Mouse (Mus musculus) right cerebral cortex, postnatal 4 days (tissue): Measurements from ENCODE around the gene Txn1.

Source experiments
- DNase-seq: peaks from one replicate; pipeline ENCODE4 v3.0.0-alpha.2; 2022

Txn1 gene

GRCm38 (mm10) chr4:57937292-57937691, 18.9 kb downstream of the Txn1 start:
- DNase-seq: no peak

DNA sequence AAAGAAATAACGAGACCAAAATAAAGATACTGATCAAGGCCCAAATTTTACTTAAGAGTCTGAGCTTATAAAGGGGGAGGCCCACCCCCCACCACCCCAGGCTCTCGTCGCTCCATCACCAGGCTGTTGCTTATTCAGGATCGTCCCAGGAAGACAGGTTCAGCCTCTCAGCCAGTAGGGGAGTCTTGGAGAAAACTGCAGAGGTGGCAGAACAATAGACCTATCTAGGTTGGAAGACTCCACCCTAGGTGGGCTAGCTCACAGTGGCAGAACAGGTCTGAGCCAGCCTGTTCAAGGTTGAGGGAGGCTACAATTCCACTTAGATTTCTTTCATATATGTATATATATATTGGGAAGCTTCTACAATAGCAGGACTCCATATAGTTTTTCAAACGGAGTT, 22.0 kb downstream of the Txn1 start:
- no peak for DNase-seq

DNA sequence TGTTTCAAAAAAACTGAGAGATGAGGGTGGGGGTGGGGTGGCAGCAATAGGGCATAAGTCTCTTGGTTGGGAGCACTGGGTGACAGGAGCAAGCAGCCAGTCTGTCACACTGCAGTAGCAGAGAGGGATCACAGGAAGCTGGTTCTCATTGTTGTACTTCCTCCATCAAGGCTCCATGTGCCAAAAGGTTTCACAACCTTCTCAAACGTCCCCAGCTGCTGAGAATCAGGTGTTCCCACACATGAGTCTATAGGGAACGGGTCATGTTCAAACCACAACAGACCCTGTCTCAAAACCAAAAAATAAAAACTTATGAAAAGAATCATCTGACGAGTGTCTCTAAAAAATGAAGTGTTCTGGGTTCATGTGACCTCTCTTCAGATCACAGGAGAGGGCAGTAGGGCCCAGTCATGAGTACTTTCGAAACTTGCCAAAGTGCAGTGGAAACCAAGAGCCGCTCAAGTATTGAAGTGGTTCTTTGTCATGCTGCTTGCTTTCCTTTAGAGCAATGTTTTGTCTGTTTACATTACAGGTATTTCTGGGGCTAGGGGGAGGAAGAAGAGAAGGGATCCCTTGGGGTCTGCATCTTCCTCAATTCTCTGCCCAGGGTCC, 25.5 kb downstream of the Txn1 start:
- DNase-seq: no peak

- DNase-seq: no peak
These were observed 28.6 kb downstream of the Txn1 start for GRCm38 (mm10) chr4:57927464-57928205.

DNA sequence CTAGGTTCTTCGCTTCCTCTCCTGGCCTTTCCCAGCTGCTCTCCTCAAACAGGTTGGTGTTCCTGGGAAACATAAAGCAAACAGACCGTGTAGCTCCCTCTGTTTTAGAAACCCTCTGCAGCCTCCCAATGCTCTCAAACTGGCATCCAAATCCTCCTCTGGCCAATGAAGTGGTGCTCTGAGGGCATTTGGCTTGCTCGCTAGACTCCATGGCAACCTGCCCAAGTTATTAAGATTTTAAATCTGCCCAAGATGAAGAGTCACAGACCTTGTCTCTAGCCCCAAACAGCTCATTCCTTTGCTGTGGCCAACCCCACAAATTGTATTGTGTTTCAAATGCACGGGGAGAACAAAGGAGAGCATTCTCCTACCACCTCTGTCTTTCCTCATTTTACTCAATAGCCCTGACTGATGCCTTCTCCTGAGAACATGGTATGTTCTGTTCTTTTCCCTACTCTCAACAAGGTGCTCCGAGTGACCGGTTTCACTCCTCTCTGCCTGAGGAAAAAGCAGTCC, 31.6 kb downstream of the Txn1 start:
- DNase-seq: no peak

- no peak for DNase-seq
These were observed 34.0 kb downstream of the Txn1 start for GRCm38 (mm10) chr4:57922171-57922570.

- DNase-seq: no peak
These were observed 35.7 kb downstream of the Txn1 start for GRCm38 (mm10) chr4:57920522-57920921.

GRCm38 (mm10) chr4:57919494-57920423, 36.5 kb downstream of the Txn1 start:
- DNase-seq: no peak

DNA sequence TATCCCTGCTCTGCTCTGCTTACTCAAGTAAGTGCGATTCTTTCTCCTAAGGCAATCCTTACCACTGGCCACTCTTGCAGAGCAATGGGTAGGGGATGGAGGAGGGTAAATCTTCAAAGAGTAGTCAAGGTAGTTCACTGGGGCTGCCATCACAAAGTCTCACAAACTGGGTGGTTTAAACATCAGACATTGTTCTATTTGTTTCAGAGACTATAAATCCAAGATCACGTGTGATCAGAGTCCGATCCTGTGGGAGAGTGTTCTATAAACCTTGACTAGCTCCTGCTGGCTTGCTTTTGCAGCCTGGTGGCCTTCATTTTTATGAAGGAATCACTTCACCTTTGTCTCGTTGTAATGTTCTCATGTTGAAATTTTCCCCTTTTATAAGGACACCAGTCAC, 39.5 kb downstream of the Txn1 start:
- DNase-seq: no peak

GRCm38 (mm10) chr4:57916201-57916661, 40.0 kb downstream of the Txn1 start, which contains the start of gene D630039A03Rik:
D630039A03Rik (minus strand) TSS chr4:57916297.
- no peak for DNase-seq

DNA sequence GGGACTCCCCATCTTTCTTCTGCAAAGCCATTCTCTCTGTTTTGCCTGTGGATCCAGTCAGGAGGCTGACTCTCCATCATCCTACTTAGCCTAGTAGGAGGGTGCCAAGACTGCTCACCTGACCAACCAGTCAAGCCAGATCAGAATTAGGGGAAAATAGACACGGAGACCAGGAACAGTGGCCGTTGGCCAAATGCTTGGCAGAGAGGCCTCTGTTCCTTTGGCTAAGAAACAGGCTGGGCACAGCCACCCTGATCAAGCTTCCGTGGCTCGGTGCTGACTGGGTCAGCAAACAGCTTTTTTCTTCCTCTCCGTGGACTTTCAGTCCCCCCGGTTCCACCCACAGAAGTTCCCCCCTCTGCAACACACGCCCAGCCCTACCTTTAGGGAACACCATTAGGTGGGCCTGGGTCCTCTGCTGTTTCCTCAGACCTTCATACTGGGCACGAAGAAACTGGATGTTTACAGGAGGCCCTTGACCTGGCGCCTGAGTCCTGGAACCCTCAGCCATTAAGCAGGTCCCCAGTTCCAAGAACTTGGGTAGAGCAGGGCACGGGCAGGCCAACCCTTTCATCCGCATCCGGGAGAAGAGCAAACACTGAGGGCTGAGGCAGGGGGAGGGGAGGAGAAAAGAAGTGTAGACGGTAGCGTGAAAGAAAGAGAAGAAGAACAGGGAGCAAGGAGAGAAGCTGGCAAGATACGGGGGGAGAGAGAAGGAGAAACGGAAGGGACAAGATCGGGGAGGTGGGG, 40.8 kb downstream of the Txn1 start:
- no peak for DNase-seq

- no peak for DNase-seq
These were observed 41.7 kb downstream of the Txn1 start for GRCm38 (mm10) chr4:57914193-57915190.

GRCm38 (mm10) chr4:57913021-57913420, 43.2 kb downstream of the Txn1 start:
- DNase-seq: no peak

- DNase-seq: no peak
These were observed 47.4 kb downstream of the Txn1 start for GRCm38 (mm10) chr4:57908860-57909259.

GRCm38 (mm10) chr4:57906708-57907107, 49.5 kb downstream of the Txn1 start:
- no peak for DNase-seq

- no peak for DNase-seq
These were observed 51.6 kb downstream of the Txn1 start for GRCm38 (mm10) chr4:57904638-57905037.

DNA sequence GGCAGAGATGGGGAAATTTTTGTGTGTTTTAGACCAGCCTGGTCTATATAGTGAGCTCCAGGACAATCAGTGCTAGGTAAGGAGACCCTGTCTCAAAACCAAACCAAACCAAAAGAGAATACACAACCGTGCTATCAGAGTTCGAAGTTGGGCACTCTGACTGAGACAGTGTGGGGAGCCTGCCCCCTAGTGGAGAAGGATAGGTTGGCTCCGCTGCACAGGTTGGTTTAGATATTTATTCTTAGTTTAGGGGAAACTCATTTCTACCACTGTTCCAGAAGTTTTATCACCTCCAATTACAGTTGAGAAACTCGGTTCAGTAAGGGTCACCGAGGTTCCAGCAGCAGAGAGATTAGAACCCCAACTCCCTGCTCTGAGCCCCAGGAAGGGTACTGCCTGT, 52.0 kb downstream of the Txn1 start:
- DNase-seq: peak; percentile 75

DNA sequence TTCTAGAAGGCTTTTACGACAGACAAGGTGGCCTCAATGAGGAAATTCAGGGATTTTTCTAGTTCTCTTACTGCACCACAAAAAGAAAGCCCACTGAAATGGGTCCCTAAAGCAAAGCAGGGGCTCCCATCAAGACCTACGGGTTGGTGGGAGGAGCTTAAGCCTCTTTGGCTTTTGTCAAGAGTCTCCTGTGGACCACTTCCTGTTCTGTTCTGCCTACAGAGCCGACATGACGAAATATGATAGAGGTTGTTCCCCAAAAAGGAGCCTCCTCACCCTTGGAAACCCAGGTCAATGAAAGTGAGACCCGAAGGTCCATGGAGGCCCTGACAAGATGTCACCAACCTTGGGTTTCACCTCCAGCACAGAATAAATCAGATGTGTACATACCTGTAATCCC, 53.6 kb downstream of the Txn1 start:
- no peak for DNase-seq

- DNase-seq: peak; percentile 59
These were observed 55.0 kb downstream of the Txn1 start for GRCm38 (mm10) chr4:57901210-57901609.

- DNase-seq: no peak
These were observed 59.6 kb downstream of the Txn1 start for GRCm38 (mm10) chr4:57896631-57897030.

DNA sequence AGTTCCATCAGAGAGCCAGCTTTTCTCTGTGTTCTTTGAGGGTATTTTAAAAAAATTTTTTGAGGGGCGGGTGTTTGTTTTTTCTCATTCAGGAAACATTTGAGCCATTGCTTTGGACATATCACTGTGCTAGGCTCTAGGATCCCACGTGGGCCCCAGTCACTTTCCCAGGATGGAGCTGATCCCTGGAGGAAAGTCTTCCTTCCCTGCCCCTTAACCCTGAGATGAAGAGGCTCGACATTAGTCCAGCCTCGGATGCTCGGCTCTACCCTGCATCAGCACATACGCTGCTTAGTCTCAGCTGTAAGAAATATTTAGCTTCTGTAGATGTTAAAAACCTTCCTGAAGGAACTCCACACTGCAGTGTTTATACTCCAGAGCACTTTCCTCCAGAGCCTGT, 60.3 kb downstream of the Txn1 start:
- no peak for DNase-seq
